Mouse (Mus musculus) ES-CJ7 (cell line): ENCODE measurements at regions not wholly inside any gene's neighbourhood (a gene's known extent, or its start where the extent isn't known, plus 50 kb on each side); places are given as distances from the start of the nearest gene placed in this dataset.

Experiments used
- DNase-seq: peaks from one replicate; pipeline ENCODE4 v3.0.0; 2011; ENCODE audit warnings: low read depth, low spot score

- DNase-seq = no peak
Observed at GRCm38 (mm10) chr5:6590058-6590457, 713.9 kb upstream of the Tex47 start.

GRCm38 (mm10) chr5:6611151-6611550 is 692.8 kb upstream of the Tex47 start:
- peak; percentile 46 for DNase-seq

- no peak for DNase-seq
Observed at GRCm38 (mm10) chr5:6644869-6645268, 659.0 kb upstream of the Tex47 start.

GRCm38 (mm10) chr5:6676211-6676610 is 627.7 kb upstream of the Tex47 start:
- DNase-seq = peak; percentile 95

- no peak for DNase-seq
Observed at GRCm38 (mm10) chr5:6709668-6710309, 594.1 kb upstream of the Tex47 start.

- DNase-seq = no peak
Observed at GRCm38 (mm10) chr5:6716179-6716578, 587.7 kb upstream of the Tex47 start.

- DNase-seq = no peak
Observed at GRCm38 (mm10) chr5:6716630-6717029, 587.3 kb upstream of the Tex47 start.
